Mouse (Mus musculus) c-Kit-positive CD71-negative TER-119-negative erythroid progenitor cells, embryonic 14.5 days (primary cell): ENCODE results near the gene C130060K24Rik.
A peak's percentile ranks its signal among the peaks of the same experiment; 100 is the strongest.

Source experiments
- DNase-seq: peaks from one replicate; pipeline ENCODE4 v3.0.0-alpha.2; 2013; ENCODE audit warnings: low read depth

Gene C130060K24Rik

DNA sequence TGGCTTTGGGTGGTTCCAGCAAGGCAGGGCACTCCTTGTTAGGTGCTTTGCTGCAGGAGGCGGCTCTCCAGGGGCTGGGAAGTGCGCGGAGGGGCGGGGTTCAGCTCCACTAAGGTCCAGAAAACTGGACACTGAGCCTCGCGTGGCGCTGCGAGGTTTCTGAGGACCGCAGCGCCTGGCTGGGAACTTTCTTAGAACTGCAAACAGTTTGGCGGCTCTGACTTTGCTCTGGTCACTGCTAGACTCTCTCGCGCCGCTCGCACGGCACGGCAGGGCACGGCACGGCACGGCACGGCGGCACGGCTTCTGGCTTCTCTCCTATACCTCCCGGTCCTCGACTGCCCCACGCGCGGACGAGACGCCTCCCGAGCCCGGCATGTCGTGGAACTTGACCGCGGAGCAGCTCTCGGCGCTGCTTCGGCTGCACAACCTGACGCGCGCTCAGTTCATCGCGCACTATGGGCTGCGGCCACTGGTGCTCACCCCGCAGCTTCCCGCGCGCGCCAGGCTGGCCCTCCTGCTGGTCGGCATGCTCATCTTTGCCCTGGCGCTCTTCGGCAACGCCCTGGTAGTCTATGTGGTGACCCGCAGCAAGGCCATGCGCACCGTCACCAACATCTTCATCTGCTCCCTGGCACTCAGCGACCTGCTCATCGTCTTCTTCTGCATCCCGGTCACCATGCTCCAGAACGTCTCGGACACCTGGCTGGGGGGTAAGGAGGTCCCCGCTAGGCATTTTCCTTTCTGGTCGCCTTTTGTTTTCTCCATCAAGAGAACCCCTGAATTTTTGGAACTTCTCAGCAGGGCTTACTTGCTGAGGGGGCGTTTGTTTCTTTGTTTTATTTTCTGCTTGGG, at the start of gene C130060K24Rik:
TSS of gene C130060K24Rik (plus strand) at position 188 of the 855 bp plus-strand sequence.
- DNase-seq = no peak

DNA sequence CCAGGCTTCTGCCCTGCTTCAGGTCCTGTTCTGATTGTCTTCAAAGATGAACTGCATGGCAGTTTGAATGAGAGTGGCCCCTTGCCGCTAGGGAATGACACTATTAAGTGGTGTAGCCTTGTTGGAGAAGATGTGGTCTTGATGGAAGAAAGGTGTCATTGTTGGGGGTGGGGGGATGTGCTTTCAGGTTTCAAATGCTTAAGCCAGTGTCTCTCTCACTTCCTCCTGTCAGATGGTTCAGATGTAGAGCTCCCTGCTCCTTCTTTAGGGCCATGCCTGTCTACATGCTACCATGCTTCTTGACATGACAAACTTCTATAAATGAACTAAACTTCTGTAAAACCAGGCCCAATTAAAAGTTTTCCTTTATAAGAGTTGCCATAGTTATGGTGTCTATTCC, 46.7 kb upstream of the C130060K24Rik start:
- no peak for DNase-seq

DNA sequence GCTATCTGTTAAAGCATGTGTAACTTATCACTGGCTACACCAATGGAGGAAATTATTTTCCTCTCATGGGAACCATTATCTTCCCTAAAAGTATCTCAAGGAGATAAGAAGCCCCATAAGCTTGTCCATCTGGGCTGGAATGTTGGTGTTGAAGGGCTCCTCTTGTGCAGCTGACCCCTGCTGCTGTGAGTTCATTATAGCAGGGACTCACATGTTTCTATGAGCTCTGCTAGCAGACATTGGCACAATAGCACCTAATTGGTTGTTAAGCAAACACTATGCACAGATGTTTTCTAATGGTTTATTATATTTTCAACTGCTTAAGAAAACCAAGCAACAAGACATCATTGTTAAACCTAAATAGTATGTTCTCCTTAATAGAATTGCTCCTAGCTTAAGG, 41.5 kb upstream of the C130060K24Rik start:
- DNase-seq = no peak

DNA sequence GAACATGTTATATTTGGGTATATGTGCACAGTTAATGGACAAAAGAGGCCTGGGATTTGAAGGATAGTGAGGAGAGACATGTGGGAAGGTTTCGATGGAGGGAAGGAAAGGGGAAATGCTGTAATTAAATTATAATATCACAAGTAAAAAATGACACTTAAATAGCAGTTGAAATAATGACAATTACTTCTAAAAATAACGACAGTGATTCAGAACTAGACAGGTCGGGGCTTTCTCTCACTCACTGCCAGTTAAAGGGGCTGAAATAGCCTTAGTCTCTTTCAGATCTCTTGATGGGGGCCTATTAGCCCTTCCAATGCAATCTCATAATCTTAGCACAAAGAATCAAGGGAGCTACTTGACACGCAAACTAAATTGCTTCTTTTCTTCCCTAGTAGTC, 39.5 kb upstream of the C130060K24Rik start:
- DNase-seq = no peak

DNA sequence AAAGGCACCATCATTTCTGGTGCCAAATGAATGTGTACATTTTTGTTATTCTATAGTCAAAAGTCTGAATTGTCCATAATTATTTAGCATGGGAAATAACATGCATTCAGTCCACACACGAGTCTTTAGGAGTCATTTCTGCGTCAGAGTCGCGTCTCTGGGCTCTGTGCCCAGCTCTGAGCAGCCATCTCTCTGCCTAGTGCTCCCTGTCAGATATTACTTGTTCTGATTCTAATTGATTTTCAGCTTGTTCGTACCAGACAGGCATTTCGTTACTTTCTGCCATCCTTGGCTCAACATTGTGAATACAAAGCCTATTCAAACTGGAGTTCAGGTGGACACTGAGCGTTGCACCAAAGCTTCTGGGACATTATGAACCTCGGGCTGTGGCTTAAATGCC, 33.2 kb upstream of the C130060K24Rik start:
- no peak for DNase-seq

DNA sequence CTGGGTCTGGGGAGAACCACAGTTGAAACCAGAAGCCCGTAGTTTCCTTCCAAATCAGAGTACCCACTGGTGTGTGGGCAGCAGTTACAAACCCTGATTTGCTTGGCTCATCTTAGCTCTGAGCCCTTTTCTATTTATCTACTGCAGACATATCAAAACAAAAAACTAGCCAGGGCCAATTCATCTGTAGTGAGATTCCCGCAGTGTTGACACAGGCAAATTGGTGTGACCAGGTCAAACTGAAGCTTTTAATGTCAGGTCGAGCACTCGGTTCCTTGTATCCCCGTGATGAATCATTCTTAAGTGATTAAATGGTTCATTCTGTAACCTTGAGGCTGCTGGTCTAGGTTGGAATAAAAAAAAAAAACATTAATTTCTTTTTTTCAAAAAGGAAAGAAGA, 32.6 kb upstream of the C130060K24Rik start:
- DNase-seq = no peak

DNA sequence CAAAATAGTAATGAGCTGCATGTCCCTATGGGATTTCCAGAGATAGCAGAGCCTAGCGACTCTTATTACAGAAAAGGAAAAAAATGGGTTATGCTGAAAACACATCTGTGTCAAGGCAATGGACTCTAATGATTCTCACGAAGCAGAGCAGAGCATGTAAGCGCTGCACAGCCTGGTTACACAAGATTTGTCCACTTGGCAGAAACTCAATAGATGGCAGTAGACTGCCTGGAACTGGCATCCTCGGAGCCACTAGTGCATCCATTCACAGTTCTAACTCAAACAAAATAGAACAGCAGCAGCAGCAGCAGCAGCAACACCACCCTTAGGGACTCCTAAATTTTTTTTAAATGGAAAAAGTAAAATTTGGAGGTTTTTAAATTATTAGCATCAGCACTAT, 29.3 kb upstream of the C130060K24Rik start:
- DNase-seq = no peak

DNA sequence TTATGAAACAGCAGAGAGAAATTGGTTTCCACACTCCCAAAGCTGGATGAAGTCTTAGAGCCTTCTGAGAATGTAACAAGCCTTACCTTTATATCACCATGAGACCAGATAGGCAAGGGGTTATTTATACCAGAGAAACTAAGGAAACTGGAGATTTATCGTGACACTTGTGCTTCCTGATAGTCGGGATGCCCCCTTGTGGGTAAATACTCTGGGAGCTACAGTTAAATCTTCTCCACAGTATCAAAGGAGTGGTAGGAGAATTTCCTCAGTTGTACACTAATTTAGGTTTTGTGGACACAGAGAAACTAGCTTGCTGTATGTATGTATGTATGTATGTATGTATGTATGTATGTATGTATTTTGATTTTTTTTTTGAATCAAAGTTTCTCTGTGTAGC, 5.0 kb upstream of the C130060K24Rik start:
- no peak for DNase-seq

DNA sequence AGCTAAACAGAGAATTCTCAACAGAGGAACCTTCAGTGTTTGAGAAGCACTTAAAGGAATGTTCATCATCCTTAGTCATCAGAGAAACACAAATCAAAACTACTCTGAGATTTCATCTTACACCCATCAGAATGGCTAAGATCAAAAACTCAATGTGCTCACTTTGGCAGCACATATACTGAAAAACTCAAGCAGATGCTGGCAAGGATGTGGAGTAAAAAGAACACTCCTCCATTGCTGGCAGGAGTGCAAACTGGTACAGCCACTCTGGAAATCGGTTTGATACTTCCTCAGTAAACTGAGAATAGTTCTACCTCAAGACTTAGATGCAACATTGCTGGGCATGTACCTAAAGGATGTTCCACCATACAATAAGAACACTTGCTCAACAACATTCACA, 41.0 kb downstream of the C130060K24Rik start:
- DNase-seq = no peak

DNA sequence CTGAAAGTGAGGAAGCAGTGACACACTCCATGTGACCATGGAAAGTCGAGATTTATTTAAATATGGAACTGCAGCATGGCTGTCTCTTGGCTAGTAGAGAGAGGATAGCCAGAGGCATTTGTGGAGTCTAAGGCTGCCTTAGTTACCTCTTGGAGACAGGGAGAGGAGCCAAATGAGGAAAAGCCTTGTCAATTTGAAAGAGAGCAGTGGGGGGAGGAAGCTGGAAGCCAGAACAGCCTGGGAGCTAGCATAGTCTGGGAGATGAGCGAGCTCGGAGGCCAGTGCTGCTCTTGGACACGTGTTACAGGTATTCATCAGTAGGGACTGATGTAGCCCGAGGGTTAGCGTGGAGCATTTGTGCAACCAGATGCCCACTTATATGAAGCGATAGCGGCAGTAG, 46.2 kb downstream of the C130060K24Rik start:
- no peak for DNase-seq

DNA sequence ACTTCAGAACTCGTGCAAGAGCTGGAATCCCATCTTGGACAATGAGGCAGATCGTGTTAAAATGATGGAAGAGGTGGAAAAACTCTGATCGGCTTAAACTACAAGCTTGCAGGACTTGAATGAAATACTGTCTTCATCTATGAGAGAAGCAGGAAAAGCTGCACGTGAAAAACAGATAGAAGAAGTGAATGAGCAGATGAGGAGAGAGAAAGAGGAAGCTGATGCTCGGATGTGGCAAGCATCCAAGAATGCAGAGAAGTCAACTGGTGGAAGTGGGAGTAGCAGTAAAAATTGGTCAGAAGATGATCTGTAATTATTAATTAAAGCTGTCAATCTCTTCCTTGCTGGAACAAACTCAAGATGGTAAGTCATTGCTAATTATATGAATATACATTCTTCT, 52.3 kb downstream of the C130060K24Rik start:
- DNase-seq = no peak

DNA sequence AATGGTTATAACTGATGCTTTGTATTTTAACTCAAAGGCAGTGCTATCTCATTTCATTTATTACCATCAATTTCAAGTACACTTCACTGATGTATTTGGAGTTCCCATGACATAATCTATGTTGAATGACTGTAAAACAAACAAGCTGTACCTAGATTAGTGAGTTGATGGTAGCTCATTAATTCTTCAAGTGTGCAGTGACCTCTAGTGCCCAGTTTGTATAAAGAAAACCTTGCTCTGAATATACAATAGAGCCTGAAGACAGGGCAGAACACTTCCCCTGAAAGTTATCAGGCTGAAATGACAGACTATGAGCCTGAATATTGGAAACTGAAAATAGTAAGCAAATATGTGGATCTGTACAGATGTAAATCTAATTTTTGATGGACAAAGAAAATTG, 72.6 kb downstream of the C130060K24Rik start:
- peak; percentile 32 for DNase-seq

DNA sequence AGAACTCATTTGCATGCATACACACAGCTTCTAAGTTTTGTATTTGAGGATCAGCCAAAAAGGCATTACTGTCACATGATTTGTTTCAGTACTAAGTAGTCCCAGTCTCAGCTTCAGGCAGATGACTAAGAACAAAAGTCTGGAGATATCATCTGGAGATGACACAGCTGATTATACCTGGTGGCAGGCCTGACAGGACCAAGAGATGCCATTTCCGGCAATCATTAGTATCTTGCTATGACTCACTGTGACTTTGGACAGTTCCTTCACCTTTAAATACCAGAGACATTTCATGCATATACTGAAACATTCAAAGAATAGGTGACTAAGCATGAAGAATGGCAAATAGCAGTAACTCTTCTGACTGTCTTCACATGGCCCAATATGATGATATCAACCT, 84.4 kb downstream of the C130060K24Rik start:
- no peak for DNase-seq

DNA sequence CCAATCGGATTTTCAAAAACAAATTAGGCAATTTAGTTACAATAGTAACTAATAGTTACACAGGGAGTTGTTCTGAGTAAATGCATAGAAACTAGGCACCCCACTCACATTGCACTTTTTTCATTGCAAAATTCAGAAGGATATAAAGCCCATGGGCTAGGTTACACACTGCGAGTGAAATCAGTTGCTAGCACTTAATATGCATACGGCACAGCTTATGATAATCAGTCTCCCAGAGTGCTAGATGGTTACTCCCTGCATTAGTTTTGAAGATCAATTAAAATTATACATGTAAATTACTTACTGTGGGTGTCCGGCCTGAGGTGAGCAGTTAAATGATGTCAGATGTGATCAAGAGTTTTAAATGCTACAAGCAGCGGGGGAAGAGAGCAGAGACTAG, 89.4 kb downstream of the C130060K24Rik start:
- DNase-seq = no peak

DNA sequence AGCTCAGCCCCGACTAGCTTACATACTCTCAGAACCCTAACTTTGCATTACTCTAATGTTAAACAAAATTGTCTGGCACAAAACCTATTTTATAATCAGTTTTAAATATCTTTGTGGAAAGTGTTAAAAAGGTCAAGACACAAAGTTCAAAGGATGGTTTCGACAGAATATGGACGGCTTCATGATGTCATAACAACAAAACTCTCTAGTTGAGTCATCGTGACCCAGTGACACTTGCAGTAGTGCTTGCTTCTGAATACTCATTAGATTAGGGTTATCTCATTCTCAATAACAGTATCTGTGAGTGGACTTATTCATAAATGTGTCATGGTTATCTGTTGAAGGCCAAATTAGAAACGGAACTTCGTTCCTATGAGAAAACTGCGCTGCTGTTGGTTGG, 91.5 kb downstream of the C130060K24Rik start:
- no peak for DNase-seq

DNA sequence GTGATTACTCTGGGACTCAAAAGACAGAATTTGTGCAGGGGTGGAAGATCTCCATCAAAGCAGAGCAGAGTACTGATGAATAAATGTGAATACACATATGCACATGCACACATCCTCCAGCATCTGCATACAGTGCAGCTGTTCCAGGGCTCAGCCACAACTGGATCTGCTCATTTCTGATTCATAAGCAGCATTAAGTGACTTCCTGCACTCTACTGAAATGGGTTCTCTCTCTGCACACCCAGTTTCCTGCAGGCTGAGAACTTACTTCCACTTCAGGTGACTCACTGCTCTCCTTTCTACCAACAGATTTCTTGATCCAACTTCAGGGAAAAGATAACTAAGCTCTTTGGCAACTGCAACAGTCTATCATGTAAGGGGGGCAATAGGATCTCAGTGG, 117.9 kb downstream of the C130060K24Rik start:
- DNase-seq = no peak
